Mouse (Mus musculus): Measurements from ENCODE around the gene Ift88. TPM values are rescaled to one million over a fixed set of nuclear protein-coding genes. Genes with fewer than 3 reads are reported as not detected.
A peak's percentile ranks its signal among the peaks of the same experiment; 100 is the strongest.

Gene Ift88
- total RNA-seq (2021): 1 to 10 TPM; 7.9 to 8.4 TPM
- long read RNA-seq, experiment 1, partial matches to known transcripts: 0 of 4 reads
- long read RNA-seq, experiment 1, other reads (novel, unspliced or antisense): 1 of 4 reads
- long read RNA-seq, experiment 2, partial matches to known transcripts: 0 of 4 reads
- long read RNA-seq, experiment 2, other reads (novel, unspliced or antisense): 1 of 4 reads

- DNase-seq (ENCODE audit: low spot score in 2 of 2): peak; percentile 80 to 94
Measured at GRCm38 (mm10) chr14:57423432-57424211, at the start of gene Ift88. Gene Ift88, plus strand, starts transcription at chr14:57424062.

- DNase-seq (ENCODE audit: low spot score in 2 of 2): no peak
Measured at GRCm38 (mm10) chr14:57375205-57375604, 48.7 kb upstream of the Ift88 start.

- no peak for DNase-seq (ENCODE audit: low spot score in 2 of 2)
Measured at GRCm38 (mm10) chr14:57376016-57376415, 47.8 kb upstream of the Ift88 start.

GRCm38 (mm10) chr14:57376956-57377355 is 46.9 kb upstream of the Ift88 start:
- no peak for DNase-seq (ENCODE audit: low spot score in 2 of 2)

- DNase-seq (ENCODE audit: low spot score in 2 of 2): no peak
Measured at GRCm38 (mm10) chr14:57377531-57377930, 46.3 kb upstream of the Ift88 start.

- DNase-seq (ENCODE audit: low spot score in 2 of 2): no peak
Measured at GRCm38 (mm10) chr14:57385667-57386066, 38.2 kb upstream of the Ift88 start.

GRCm38 (mm10) chr14:57386758-57387561 is 36.9 kb upstream of the Ift88 start:
- no peak for DNase-seq (ENCODE audit: low spot score in 2 of 2)

GRCm38 (mm10) chr14:57391621-57392020 is 32.2 kb upstream of the Ift88 start:
- DNase-seq (ENCODE audit: low spot score in 2 of 2): no peak

GRCm38 (mm10) chr14:57392278-57392677 is 31.6 kb upstream of the Ift88 start:
- DNase-seq (ENCODE audit: low spot score in 2 of 2): no peak

- no peak for DNase-seq (ENCODE audit: low spot score in 2 of 2)
Measured at GRCm38 (mm10) chr14:57395470-57395869, 28.4 kb upstream of the Ift88 start.

GRCm38 (mm10) chr14:57397221-57397620 is 26.6 kb upstream of the Ift88 start:
- no peak for DNase-seq (ENCODE audit: low spot score in 2 of 2)

- peak; percentile 89 to 96 for DNase-seq (ENCODE audit: low spot score in 2 of 2)
Measured at GRCm38 (mm10) chr14:57398065-57398757, 25.7 kb upstream of the Ift88 start, which contains the start of gene Cryl1. Gene Cryl1, minus strand, starts transcription at chr14:57398529.

GRCm38 (mm10) chr14:57398813-57399427 is 24.9 kb upstream of the Ift88 start:
- no peak for DNase-seq (ENCODE audit: low spot score in 2 of 2)

- no peak for DNase-seq (ENCODE audit: low spot score in 2 of 2)
Measured at GRCm38 (mm10) chr14:57402815-57403214, 21.0 kb upstream of the Ift88 start.

- DNase-seq (ENCODE audit: low spot score in 2 of 2): peak in 1 of 2 experiments; percentile 14
Measured at GRCm38 (mm10) chr14:57407039-57407987, 16.5 kb upstream of the Ift88 start.

- DNase-seq (ENCODE audit: low spot score in 2 of 2): no peak
Measured at GRCm38 (mm10) chr14:57408100-57408499, 15.8 kb upstream of the Ift88 start.

- no peak for DNase-seq (ENCODE audit: low spot score in 2 of 2)
Measured at GRCm38 (mm10) chr14:57409106-57409505, 14.8 kb upstream of the Ift88 start.

- DNase-seq (ENCODE audit: low spot score in 2 of 2): no peak
Measured at GRCm38 (mm10) chr14:57412166-57412565, 11.7 kb upstream of the Ift88 start.

- DNase-seq (ENCODE audit: low spot score in 2 of 2): no peak
Measured at GRCm38 (mm10) chr14:57417187-57417586, 6.7 kb upstream of the Ift88 start.

GRCm38 (mm10) chr14:57424212-57424561 is 325 bp downstream of the Ift88 start:
- no peak for DNase-seq (ENCODE audit: low spot score in 2 of 2)

All from gastrocnemius, postnatal 4 days (tissue).